Mouse (Mus musculus) left cerebral cortex, adult 11 months (tissue): Measurements from ENCODE around the gene Olfr282.
"Not testable (repeated sequence)": the region's sequence is repeated elsewhere in the genome, so short reads cannot be mapped to it uniquely, and the experiment has no call there.

Source experiments
- DNase-seq: peaks from one replicate; pipeline ENCODE4 v3.0.0; 2022; ENCODE audit warnings: low spot score

The Olfr282 gene

GRCm38 (mm10) chr15:98430925-98431324 is at the start of gene Olfr282:
Olfr282 (plus strand) TSS chr15:98431225.
- DNase-seq = not testable (repeated sequence)

- DNase-seq = no peak
Measured at GRCm38 (mm10) chr15:98387621-98388020, 43.4 kb upstream of the Olfr282 start.

- peak; percentile 32 for DNase-seq
Measured at GRCm38 (mm10) chr15:98389796-98390195, 41.2 kb upstream of the Olfr282 start.

- DNase-seq = no peak
Measured at GRCm38 (mm10) chr15:98391081-98391902, 39.7 kb upstream of the Olfr282 start.

- no peak for DNase-seq
Measured at GRCm38 (mm10) chr15:98391903-98392187, 39.2 kb upstream of the Olfr282 start.

GRCm38 (mm10) chr15:98397136-98397535 is 33.9 kb upstream of the Olfr282 start:
- DNase-seq = no peak

GRCm38 (mm10) chr15:98402356-98402755 is 28.7 kb upstream of the Olfr282 start:
- no peak for DNase-seq

GRCm38 (mm10) chr15:98408406-98409060 is 22.5 kb upstream of the Olfr282 start:
- DNase-seq = no peak

GRCm38 (mm10) chr15:98409635-98410034 is 21.4 kb upstream of the Olfr282 start:
- DNase-seq = no peak

GRCm38 (mm10) chr15:98410249-98410648 is 20.8 kb upstream of the Olfr282 start:
- DNase-seq = no peak

GRCm38 (mm10) chr15:98415996-98416395 is 15.0 kb upstream of the Olfr282 start:
- no peak for DNase-seq

GRCm38 (mm10) chr15:98416802-98417201 is 14.2 kb upstream of the Olfr282 start:
- DNase-seq = not testable (repeated sequence)

GRCm38 (mm10) chr15:98417285-98417684 is 13.7 kb upstream of the Olfr282 start:
- DNase-seq = not testable (repeated sequence)

GRCm38 (mm10) chr15:98418096-98418495 is 12.9 kb upstream of the Olfr282 start:
- no peak for DNase-seq

GRCm38 (mm10) chr15:98420897-98421296 is 10.1 kb upstream of the Olfr282 start:
- DNase-seq = no peak

- no peak for DNase-seq
Measured at GRCm38 (mm10) chr15:98424326-98424725, 6.7 kb upstream of the Olfr282 start.

GRCm38 (mm10) chr15:98424753-98425152 is 6.3 kb upstream of the Olfr282 start:
- no peak for DNase-seq

- no peak for DNase-seq
Measured at GRCm38 (mm10) chr15:98425188-98425587, 5.8 kb upstream of the Olfr282 start.

- DNase-seq = no peak
Measured at GRCm38 (mm10) chr15:98444561-98444960, 13.5 kb downstream of the Olfr282 start.

GRCm38 (mm10) chr15:98448521-98448920 is 17.5 kb downstream of the Olfr282 start:
- DNase-seq = no peak

- no peak for DNase-seq
Measured at GRCm38 (mm10) chr15:98452288-98452687, 21.3 kb downstream of the Olfr282 start, which contains the start of gene Olfr281. Olfr281 (plus strand) TSS chr15:98452588.

GRCm38 (mm10) chr15:98469596-98469995 is 38.6 kb downstream of the Olfr282 start, which contains the start of gene OR5BS1P:
OR5BS1P (plus strand) TSS chr15:98469896.
- DNase-seq = no peak

GRCm38 (mm10) chr15:98471539-98471938 is 40.5 kb downstream of the Olfr282 start:
- no peak for DNase-seq
